Mouse (Mus musculus) limb, embryonic 10.5 days (tissue): Measurements from ENCODE around the gene Pold3. TPM values are rescaled to one million over a fixed set of nuclear protein-coding genes. Genes with fewer than 3 reads are reported as not detected.
A peak's percentile ranks its signal among the peaks of the same experiment; 100 is the strongest.

Source experiments
- DNase-seq: peaks from one replicate; pipeline ENCODE4 v3.0.0-alpha.2; 2017; ENCODE audit warnings: low spot score
- H3K27ac ChIP-seq: fragments of 300-500 bp; sonication (generic); 2 replicates; pipeline ENCODE4 v1.5.1; 2016; ENCODE audit warnings: mild to moderate bottlenecking
- H3K27me3 ChIP-seq: fragments of 300-500 bp; sonication (generic); 2 replicates; pipeline ENCODE4 v1.6.1; 2016; ENCODE audit warnings: low read depth, mild to moderate bottlenecking; ENCODE audit not compliant: poor library complexity, severe bottlenecking
- H3K36me3 ChIP-seq: fragments of 300-500 bp; sonication (generic); 2 replicates; pipeline ENCODE4 v1.6.1; 2016; ENCODE audit warnings: mild to moderate bottlenecking, moderate library complexity
- H3K4me1 ChIP-seq: fragments of 300-500 bp; sonication (generic); 2 replicates; pipeline ENCODE4 v1.6.1; 2016
- H3K4me3 ChIP-seq: fragments of 300-500 bp; sonication (generic); 2 replicates; pipeline ENCODE4 v1.5.1; 2016; ENCODE audit warnings: mild to moderate bottlenecking, moderate library complexity
- H3K9me3 ChIP-seq: fragments of 300-500 bp; sonication (generic); replicated peaks from 2 replicates; pipeline ENCODE4 v1.6.1; 2016; ENCODE audit warnings: mild to moderate bottlenecking
- WGBS: fragments of 180-500 bp; shearing (Covaris S2); methylation state at CpG from one replicate; pipeline ENCODE4 v1.1.7; 2016; 5-methylcytosine and 5-hydroxymethylcytosine counted together
- polyA plus RNA-seq: library from polyadenylated mRNA; unstranded; fragments of >200 nt; fragmentation: Nextera tagmentation; extraction: Ambion mirVana; gene quantifications from 2 replicates; pipeline ENCODE4 v1.2.1, GENCODE M21; 2016

Pold3 gene
- polyA plus RNA-seq: 102 and 107 TPM in 2 replicates

- Histone ChIP-seq H3K36me3 (peaks cover 34% of the 10 kb centered on the region), H3K4me1 (peaks cover 29% of the 10 kb centered on the region), H3K27me3 (no peaks in the 10 kb centered on the region), H3K9me3 (0 out of 2 replicates have a peak, but pooled peaks cover 2% of the 10 kb centered on the region), H3K27ac (peak within 1 kb of the TSS; percentile 96), H3K4me3 (peak within 1 kb of the TSS; percentile 98)
- peak; percentile 100 for DNase-seq
- WGBS: under 1% methylated on average over 33 of the region's 33 CpGs
Observed at GRCm38 (mm10) chr7:100121376-100121789, at the start of gene Pold3. Gene Pold3, minus strand, starts transcription at chr7:100121565.

DNA sequence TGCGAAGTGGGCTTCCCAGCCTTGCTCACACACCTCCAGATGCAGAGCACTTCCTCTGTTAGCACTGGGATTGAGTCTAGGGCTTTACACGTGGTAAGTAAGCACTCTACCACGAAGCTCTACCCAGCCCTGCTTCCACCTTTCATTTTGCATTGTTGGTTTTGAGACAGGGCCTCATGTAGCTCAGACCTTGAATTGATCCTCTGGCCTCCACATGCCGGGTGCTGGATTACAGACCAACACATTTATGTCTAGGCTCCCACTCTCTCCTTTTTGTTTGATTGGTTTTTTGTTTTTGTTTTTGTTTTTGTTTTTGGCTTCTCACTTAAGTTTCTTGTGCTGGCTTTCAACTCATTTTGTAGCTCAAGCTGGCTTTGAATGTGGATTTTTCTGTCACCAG is 49.4 kb upstream of the Pold3 start:
- 67% methylated on average over 4 of the region's 4 CpGs for WGBS
- Histone ChIP-seq H3K4me3 (no peak overlapping the region), H3K36me3 (no peaks in the 10 kb centered on the region), H3K9me3 (no peaks in the 10 kb centered on the region), H3K27ac (no peak overlapping the region), H3K27me3 (peaks cover 4% of the 10 kb centered on the region; the same call in 1 of the 2 replicates), H3K4me1 (no peaks in the 10 kb centered on the region)
- DNase-seq: no peak

GRCm38 (mm10) chr7:100168654-100169053 is 47.3 kb upstream of the Pold3 start:
- Histone ChIP-seq H3K9me3 (no peaks in the 10 kb centered on the region), H3K27ac (no peak overlapping the region), H3K4me3 (no peak overlapping the region), H3K27me3 (no peaks in the 10 kb centered on the region), H3K36me3 (no peaks in the 10 kb centered on the region), H3K4me1 (no peaks in the 10 kb centered on the region)
- DNase-seq: no peak
- WGBS: 80% methylated on average over 11 of the region's 11 CpGs

GRCm38 (mm10) chr7:100163506-100163905 is 42.1 kb upstream of the Pold3 start:
- no peak overlapping the region for H3K4me3 ChIP-seq
- no peaks in the 10 kb centered on the region for H3K36me3 ChIP-seq
- no peak overlapping the region for H3K27ac ChIP-seq
- no peaks in the 10 kb centered on the region for H3K27me3 ChIP-seq
- no peak for DNase-seq
- 92% methylated on average over 4 of the region's 4 CpGs for WGBS
- no peaks in the 10 kb centered on the region for H3K9me3 ChIP-seq
- peaks cover 21% of the 10 kb centered on the region for H3K4me1 ChIP-seq

DNA sequence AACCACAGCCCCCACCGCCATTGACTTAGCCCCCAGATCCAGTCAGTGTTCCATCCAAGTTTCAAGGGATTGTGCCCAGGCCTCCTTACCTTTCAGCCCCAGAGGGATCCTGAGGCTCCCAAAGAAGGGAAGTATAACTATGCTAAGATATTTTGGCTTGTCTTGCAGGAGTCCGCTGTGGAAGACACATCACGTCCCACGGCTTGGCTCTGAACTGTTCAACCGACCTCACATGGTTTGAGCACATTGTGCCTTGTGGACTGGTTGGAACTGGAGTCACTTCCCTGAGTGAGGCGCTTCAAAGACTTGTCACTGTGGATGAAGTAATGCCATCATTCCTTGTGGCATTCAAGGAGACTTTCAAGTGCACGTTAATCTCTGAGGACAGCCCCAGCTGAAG is 38.6 kb upstream of the Pold3 start:
- DNase-seq: no peak
- Histone ChIP-seq H3K36me3 (no peaks in the 10 kb centered on the region), H3K4me1 (peaks cover 21% of the 10 kb centered on the region), H3K27me3 (0 out of 2 replicates have a peak, but pooled peaks cover 4% of the 10 kb centered on the region), H3K27ac (peak overlapping the region; percentile 98), H3K4me3 (peak overlapping the region; percentile 90), H3K9me3 (no peaks in the 10 kb centered on the region)
- 75% methylated on average over 7 of the region's 7 CpGs for WGBS

DNA sequence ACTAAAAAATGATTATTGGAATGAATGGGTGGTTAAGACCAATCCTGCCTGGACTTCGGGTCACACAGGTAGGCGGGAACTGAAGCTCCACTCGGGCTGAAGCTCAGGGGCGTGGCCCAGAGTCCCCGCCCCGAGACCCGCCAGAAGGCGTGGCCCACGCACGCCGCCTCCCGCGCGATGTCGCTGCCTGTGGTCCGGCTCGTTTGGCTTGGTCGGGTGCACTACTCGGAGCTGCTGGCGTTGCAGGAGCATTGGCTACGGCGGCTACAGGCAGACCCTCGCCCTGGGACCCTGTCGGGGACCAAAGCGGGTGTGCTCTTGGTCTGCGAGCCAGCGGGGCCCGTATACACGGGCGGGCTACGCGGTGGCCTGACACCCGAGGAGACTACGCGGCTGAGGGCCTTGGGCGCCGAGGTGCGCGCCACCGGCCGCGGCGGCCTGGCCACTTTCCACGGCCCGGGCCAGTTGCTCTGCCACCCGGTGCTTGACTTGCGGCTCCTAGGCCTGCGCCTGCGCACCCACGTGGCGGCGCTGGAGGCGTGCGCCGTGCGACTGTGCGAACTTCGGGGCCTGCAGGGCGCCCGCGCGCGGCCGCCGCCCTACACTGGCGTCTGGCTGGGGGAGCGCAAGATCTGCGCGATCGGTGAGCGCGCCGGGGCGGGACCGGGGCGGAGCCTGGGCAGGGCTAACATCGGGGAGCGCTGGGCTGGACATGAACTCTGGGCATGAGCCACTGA is 37.9 kb upstream of the Pold3 start, which contains the start of gene Lipt2:
Gene Lipt2 (plus strand): TSS at position 173 of the 737 bp plus-strand sequence.
- under 1% methylated on average over 76 of the region's 78 CpGs for WGBS
- peak; percentile 92 for DNase-seq
- Histone ChIP-seq H3K4me3 (peak within 1 kb of the TSS; percentile 90), H3K9me3 (no peaks in the 10 kb centered on the region), H3K36me3 (no peaks in the 10 kb centered on the region), H3K27me3 (0 out of 2 replicates have a peak, but pooled peaks cover 4% of the 10 kb centered on the region), H3K4me1 (peaks cover 21% of the 10 kb centered on the region), H3K27ac (peak within 1 kb of the TSS; percentile 98)

DNA sequence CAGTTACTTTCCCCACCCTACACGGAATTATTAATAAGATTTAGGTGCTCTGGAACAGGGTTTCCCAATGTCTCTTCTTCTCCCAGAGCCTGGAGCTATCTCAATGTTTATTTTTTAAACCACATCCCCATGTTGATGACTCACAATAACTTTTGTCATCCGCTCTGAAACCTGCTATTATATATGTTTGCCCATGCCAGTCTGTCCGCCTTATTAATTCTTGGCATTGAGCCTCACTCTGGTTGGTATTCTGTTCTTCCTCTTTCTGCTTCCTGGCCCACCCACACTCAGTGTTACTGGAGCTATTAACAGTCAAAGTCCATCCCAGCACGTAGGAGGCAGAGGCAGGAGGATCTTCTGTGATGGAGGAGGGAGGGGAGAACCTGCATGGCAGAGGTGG is 36.3 kb upstream of the Pold3 start:
- DNase-seq: no peak
- H3K27me3 ChIP-seq: 0 out of 2 replicates have a peak, but pooled peaks cover 4% of the 10 kb centered on the region
- no peaks in the 10 kb centered on the region for H3K36me3 ChIP-seq
- no peak overlapping the region for H3K27ac ChIP-seq
- H3K4me3 ChIP-seq: no peak overlapping the region
- H3K4me1 ChIP-seq: peaks cover 21% of the 10 kb centered on the region
- no peaks in the 10 kb centered on the region for H3K9me3 ChIP-seq
- 82% methylated on average over 4 of the region's 4 CpGs for WGBS

DNA sequence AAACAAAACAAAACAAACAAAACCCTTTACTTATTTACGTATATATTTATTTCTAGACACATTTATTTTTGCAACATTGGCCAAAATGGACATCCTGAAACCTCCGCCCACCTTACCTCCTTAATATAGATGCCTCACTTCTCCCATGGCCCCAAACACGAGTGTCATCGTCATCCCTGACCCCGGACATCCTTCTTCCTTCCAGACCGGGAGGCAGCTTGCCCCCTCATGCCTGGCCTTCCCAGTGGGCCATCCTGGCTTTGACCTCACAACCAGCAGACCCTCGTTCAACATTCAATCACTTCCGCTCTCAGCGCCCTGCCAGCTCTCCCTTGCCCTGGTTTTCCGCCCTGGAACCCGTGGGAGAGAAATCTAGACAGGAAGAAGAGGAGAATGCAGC is 29.3 kb upstream of the Pold3 start:
- H3K4me3 ChIP-seq: no peak overlapping the region
- H3K27ac ChIP-seq: no peak overlapping the region
- H3K36me3 ChIP-seq: no peaks in the 10 kb centered on the region
- no peaks in the 10 kb centered on the region for H3K27me3 ChIP-seq
- no peaks in the 10 kb centered on the region for H3K9me3 ChIP-seq
- WGBS: 85% methylated on average over 11 of the region's 11 CpGs
- DNase-seq: no peak
- H3K4me1 ChIP-seq: peaks cover 4% of the 10 kb centered on the region; the same call in 1 of the 2 replicates

DNA sequence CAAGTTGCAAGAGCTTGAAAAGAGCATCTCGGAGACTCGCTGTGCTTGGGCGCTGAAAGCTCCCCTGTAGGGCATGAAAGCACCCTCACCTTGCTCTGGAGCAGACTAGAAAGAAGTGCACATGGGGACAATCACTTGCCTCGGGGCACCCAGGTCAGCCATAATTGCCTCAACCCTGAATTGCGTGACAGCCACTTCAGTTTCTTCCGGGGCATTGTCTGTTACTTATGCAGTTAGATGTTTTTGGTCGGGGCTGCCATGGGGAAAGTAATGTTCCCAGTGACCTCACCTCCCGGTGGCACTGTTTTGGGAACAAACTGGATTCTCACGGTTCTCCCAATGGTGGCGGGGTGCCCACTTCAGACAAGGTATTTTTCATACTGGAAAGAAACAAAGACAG is 28.7 kb upstream of the Pold3 start:
- Histone ChIP-seq H3K27me3 (no peaks in the 10 kb centered on the region), H3K4me1 (peaks cover 4% of the 10 kb centered on the region; the same call in 1 of the 2 replicates), H3K9me3 (no peaks in the 10 kb centered on the region), H3K36me3 (no peaks in the 10 kb centered on the region), H3K27ac (no peak overlapping the region), H3K4me3 (no peak overlapping the region)
- DNase-seq: no peak
- 62% methylated on average over 10 of the region's 10 CpGs for WGBS

GRCm38 (mm10) chr7:100148586-100148985 is 27.2 kb upstream of the Pold3 start:
- Histone ChIP-seq H3K4me1 (peaks cover 4% of the 10 kb centered on the region; the same call in 1 of the 2 replicates), H3K4me3 (no peak overlapping the region), H3K27ac (no peak overlapping the region), H3K27me3 (no peaks in the 10 kb centered on the region), H3K36me3 (no peaks in the 10 kb centered on the region), H3K9me3 (no peaks in the 10 kb centered on the region)
- WGBS: 94% methylated on average over 4 of the region's 4 CpGs
- DNase-seq: no peak

DNA sequence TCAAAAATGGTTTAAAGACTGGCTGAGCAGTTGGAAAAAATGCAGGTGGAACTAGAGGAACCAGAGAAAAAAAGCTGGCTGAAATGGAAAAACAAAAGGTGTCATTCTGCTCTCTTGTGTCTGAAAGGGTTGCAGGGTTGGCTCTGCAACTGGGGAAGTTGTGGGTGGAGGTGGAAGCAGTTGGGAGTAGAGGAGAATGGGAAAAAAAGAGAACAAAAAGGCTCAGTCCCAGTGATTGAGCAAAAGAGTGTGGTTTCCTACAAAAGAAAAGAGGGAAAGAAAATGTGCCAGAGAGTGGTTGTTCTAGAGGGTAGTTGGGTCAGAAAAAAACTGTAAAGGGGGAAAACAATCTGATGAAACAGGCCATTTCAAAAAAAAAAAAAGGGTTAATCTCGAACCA is 19.2 kb upstream of the Pold3 start:
- 79% methylated on average over 1 of the region's 1 CpGs for WGBS
- Histone ChIP-seq H3K27me3 (no peaks in the 10 kb centered on the region), H3K4me3 (no peak overlapping the region), H3K27ac (no peak overlapping the region), H3K36me3 (no peaks in the 10 kb centered on the region), H3K4me1 (no peaks in the 10 kb centered on the region), H3K9me3 (no peaks in the 10 kb centered on the region)
- DNase-seq: no peak

DNA sequence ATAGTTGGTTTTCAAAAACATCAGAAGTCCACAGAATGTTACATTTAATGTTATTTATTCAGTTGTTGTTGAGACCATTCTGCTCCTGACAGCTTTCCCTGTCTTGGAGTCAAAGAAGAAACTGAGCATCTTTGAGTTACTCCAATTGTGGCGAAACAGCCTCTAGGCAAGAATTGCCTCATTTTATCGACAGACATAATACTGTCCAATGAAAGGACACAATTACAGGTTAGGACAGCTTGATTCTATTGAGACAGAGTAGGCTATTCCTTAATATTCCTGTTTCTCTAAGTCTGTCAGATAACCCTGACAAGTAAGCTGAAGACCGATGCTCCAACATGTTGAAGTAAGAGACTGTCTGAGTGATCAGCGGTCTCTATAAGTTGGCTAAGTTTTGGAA is 16.7 kb upstream of the Pold3 start:
- no peaks in the 10 kb centered on the region for H3K27me3 ChIP-seq
- no peaks in the 10 kb centered on the region for H3K36me3 ChIP-seq
- WGBS: 95% methylated on average over 4 of the region's 4 CpGs

DNA sequence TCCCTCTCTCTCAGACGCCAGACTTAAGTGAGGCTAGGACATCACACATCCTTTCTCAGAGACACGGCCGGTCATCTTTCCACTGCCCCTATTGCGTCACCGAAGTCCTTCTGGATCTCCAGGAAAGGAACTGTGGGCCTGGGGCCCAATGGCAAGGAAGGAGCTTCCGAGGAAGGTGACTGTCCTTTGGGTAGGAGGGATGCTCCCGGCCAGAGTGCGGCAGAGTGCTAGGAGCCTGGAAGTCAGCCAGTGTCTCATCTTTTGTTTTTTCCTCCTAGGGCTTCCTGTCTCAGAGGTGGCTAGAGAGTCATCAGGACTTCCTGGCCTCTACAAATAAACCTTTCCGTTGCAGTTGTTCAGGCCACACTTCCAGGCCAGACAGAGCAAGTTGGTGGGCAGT is 15.7 kb upstream of the Pold3 start:
- 89% methylated on average over 9 of the region's 9 CpGs for WGBS
- Histone ChIP-seq H3K4me3 (no peak overlapping the region), H3K27me3 (no peaks in the 10 kb centered on the region), H3K27ac (no peak overlapping the region), H3K4me1 (0 out of 2 replicates have a peak, but pooled peaks cover 4% of the 10 kb centered on the region), H3K9me3 (no peaks in the 10 kb centered on the region), H3K36me3 (no peaks in the 10 kb centered on the region)
- peak; percentile 15 for DNase-seq

More for the DNA sequence above, 16.7 kb upstream of the Pold3 start:
- Histone ChIP-seq H3K4me1 (no peaks in the 10 kb centered on the region), H3K27ac (no peak overlapping the region), H3K9me3 (no peaks in the 10 kb centered on the region), H3K4me3 (no peak overlapping the region)
- no peak for DNase-seq
